Mouse (Mus musculus): ENCODE measurements around the gene St14. TPM values are rescaled to one million over a fixed set of nuclear protein-coding genes. Genes with fewer than 3 reads are reported as not detected.

The St14 gene
- total and polyA plus RNA-seq, 2 experiments from 2014 or later = 1.2 to 1.9 TPM

DNA sequence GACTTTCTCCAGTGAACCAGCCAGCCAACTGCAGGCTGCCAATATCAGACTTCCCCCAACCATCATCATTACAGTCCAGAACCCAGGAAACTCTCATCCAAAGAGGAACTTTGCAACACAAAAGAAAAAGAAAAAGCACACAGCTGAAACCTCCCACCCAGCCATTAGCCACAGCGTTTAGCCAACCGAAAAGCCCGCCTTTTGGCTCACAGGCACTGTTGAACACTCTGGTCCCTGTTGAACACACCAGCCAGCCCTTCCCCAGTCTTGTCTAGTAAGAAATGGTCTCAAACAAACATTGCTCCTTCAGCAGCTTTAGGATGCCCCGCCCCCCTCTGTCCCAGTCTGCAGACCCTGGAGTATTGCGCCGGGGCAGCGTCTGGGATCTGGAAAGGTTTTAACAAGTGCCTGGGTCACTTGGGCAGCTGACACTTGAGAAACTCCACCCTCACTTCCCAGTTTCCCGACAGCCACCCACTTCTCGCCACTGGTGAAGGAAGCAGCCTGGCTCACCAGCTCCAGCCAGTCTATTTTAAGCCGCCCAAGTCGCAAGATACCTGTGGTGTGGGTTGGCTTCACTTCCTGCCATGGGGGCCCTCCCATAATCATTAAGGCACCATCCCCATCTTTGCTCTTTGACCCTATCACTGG is 11.6 kb downstream of the St14 start:
- H3K36me3 ChIP-seq (ENCODE audit: insufficient read depth, low read length) = no peaks in the 10 kb centered on the region
- no peaks in the 10 kb centered on the region for H3K27me3 ChIP-seq (ENCODE audit: insufficient read depth, low read length)
- no peak overlapping the region for H3K27ac ChIP-seq (ENCODE audit: low read depth, low read length)
- no peak overlapping the region for H3K4me2 ChIP-seq (ENCODE audit: low read depth, low read length, poor library complexity, severe bottlenecking)
- H3K4me1 ChIP-seq (ENCODE audit: insufficient read depth, low read length) = no peaks in the 10 kb centered on the region
- H3K4me3 ChIP-seq (ENCODE audit: low read depth, low read length) = no peak overlapping the region
- no peak overlapping the region for H3K9ac ChIP-seq (replicated peaks; ENCODE audit: low read length, poor library complexity, severe bottlenecking)
- WGBS = 78% methylated on average over 11 of the region's 11 CpGs
- no peaks in the 10 kb centered on the region for H3K9me3 ChIP-seq (ENCODE audit: low read length)
- no peak for TF ChIP-seq CTCF (IDR thresholded peaks at IDR 0.05)
- no peak for DNase-seq (ENCODE audit: low spot score)
- ATAC-seq (ENCODE audit: low FRiP score) = no peak

DNA sequence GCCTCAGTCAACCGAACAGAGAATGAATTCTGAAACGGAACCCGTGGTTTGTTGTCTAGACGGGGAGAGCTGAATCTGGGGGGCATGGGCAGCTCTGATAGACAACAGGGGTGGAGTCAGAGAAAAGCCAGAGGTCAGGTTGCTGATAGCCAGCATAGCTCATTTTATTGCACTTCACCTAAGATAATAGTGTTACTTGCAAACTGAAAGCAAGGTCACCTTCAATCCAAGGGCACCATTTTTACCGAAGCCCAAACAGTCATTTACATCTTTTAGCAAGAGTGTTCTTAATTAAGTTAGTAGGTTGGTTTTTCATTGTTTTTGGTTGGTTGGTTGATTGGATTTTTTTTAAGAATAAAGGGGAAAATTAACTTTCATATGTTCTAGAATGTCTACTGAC is 12.2 kb downstream of the St14 start:
- H3K9ac ChIP-seq (replicated peaks; ENCODE audit: low read length, poor library complexity, severe bottlenecking) = no peak overlapping the region
- no peaks in the 10 kb centered on the region for H3K9me3 ChIP-seq (ENCODE audit: low read length)
- H3K27me3 ChIP-seq (ENCODE audit: insufficient read depth, low read length) = no peaks in the 10 kb centered on the region
- no peak overlapping the region for H3K27ac ChIP-seq (ENCODE audit: low read depth, low read length)
- no peak overlapping the region for H3K4me2 ChIP-seq (ENCODE audit: low read depth, low read length, poor library complexity, severe bottlenecking)
- ATAC-seq (ENCODE audit: low FRiP score) = no peak
- H3K4me3 ChIP-seq (ENCODE audit: low read depth, low read length) = no peak overlapping the region
- DNase-seq (ENCODE audit: low spot score) = no peak
- 78% methylated on average over 5 of the region's 5 CpGs for WGBS
- no peaks in the 10 kb centered on the region for H3K36me3 ChIP-seq (ENCODE audit: insufficient read depth, low read length)
- TF ChIP-seq CTCF (IDR thresholded peaks at IDR 0.05) = no peak
- H3K4me1 ChIP-seq (ENCODE audit: insufficient read depth, low read length) = no peaks in the 10 kb centered on the region

DNA sequence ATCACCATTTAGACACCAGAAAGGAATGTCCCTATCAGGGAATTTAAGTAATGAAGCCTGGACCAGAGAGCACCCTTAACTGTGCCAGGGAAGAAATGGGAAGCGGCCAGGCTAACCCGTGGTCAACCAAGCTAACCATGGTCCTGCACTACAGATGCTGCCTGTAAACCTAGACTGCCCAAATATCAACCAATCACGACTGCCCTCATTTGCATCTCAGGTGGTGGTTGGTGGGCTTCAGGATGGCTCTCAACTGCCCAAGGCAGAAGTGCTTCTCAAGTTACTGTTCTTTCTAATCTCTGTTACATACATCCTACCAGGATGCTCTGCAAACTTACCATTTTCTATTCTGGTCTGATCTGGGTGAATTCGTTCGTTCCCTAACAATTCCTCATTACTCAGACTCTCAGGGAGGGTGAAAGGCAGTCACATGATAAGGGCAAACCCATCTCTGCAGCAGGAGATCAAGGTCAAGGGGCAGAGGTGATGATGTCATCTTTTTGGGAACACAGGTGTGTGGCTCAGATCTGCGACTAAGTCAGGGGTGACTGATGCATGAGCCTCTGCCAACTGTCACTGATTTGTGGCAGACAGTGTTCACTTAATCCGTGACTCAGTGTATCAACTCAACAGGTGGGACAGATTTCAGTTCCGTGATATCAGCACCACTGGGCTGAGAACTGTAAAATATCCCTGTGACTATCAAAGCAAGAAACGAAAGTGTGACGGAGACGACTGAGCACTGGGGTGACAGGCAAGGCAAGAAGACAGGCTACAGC is 12.9 kb downstream of the St14 start:
- H3K27me3 ChIP-seq (ENCODE audit: insufficient read depth, low read length) = no peaks in the 10 kb centered on the region
- 47% methylated on average over 11 of the region's 11 CpGs for WGBS
- H3K27ac ChIP-seq (ENCODE audit: low read depth, low read length) = no peak overlapping the region
- H3K36me3 ChIP-seq (ENCODE audit: insufficient read depth, low read length) = no peaks in the 10 kb centered on the region
- H3K9ac ChIP-seq (replicated peaks; ENCODE audit: low read length, poor library complexity, severe bottlenecking) = no peak overlapping the region
- ATAC-seq (ENCODE audit: low FRiP score) (no peak), DNase-seq (ENCODE audit: low spot score) (no peak)
- no peaks in the 10 kb centered on the region for H3K9me3 ChIP-seq (ENCODE audit: low read length)
- no peaks in the 10 kb centered on the region for H3K4me1 ChIP-seq (ENCODE audit: insufficient read depth, low read length)
- no peak overlapping the region for H3K4me3 ChIP-seq (ENCODE audit: low read depth, low read length)
- TF ChIP-seq CTCF (IDR thresholded peaks at IDR 0.05) = no peak
- H3K4me2 ChIP-seq (ENCODE audit: low read depth, low read length, poor library complexity, severe bottlenecking) = no peak overlapping the region

DNA sequence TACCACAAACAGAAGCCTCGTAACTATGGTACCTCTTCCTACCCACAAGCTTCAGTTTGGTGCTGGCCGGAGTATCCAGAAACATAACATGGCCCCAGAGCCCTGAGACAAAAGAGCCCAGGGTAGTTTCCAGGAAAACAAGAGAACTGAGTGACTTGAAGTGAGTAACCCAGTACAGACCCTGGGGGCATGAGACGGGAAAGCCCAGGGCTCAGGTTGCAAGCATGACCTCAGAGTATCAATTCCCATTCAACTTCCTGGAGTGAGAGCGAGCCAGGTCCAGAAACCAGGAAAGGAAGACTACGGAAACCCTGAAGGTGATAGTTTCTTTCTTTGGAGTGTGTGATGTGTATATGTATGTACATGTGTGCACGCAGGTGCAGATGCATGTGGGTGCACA is 14.2 kb downstream of the St14 start:
- DNase-seq (ENCODE audit: low spot score) (no peak), ATAC-seq (ENCODE audit: low FRiP score) (no peak)
- Histone ChIP-seq H3K4me1 (ENCODE audit: insufficient read depth, low read length) (no peaks in the 10 kb centered on the region), H3K27ac (ENCODE audit: low read depth, low read length) (no peak overlapping the region), H3K9me3 (ENCODE audit: low read length) (no peaks in the 10 kb centered on the region), H3K27me3 (ENCODE audit: insufficient read depth, low read length) (no peaks in the 10 kb centered on the region), H3K4me2 (ENCODE audit: low read depth, low read length, poor library complexity, severe bottlenecking) (no peak overlapping the region), H3K36me3 (ENCODE audit: insufficient read depth, low read length) (no peaks in the 10 kb centered on the region), H3K9ac (replicated peaks; ENCODE audit: low read length, poor library complexity, severe bottlenecking) (no peak overlapping the region), H3K4me3 (ENCODE audit: low read depth, low read length) (no peak overlapping the region)
- no peak for TF ChIP-seq CTCF (IDR thresholded peaks at IDR 0.05)
- WGBS = 91% methylated on average over 6 of the region's 6 CpGs

DNA sequence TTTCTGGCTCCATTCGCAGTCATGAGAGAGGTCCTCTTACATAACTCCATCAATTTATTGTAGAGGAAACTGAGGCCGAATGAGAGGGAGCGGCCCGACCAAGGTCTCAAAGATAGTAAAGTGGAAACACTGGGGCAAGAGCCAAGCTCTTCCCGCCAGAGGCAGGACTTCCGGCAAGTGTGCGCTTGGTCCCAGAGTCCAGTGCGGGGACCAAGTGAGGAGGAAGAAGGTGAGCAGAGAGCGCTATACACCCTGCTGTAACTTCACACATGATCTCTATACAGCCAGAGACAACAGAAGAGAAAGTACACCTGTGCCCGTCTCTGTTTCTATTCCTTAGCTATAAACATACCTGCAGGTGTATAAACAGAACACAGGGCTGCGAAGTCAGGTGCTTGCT is 14.6 kb downstream of the St14 start:
- WGBS = 92% methylated on average over 11 of the region's 11 CpGs
- H3K27ac ChIP-seq (ENCODE audit: low read depth, low read length) = no peak overlapping the region
- no peaks in the 10 kb centered on the region for H3K4me1 ChIP-seq (ENCODE audit: insufficient read depth, low read length)
- H3K36me3 ChIP-seq (ENCODE audit: insufficient read depth, low read length) = no peaks in the 10 kb centered on the region
- H3K4me3 ChIP-seq (ENCODE audit: low read depth, low read length) = no peak overlapping the region
- H3K4me2 ChIP-seq (ENCODE audit: low read depth, low read length, poor library complexity, severe bottlenecking) = no peak overlapping the region
- no peaks in the 10 kb centered on the region for H3K27me3 ChIP-seq (ENCODE audit: insufficient read depth, low read length)
- H3K9ac ChIP-seq (replicated peaks; ENCODE audit: low read length, poor library complexity, severe bottlenecking) = no peak overlapping the region
- no peaks in the 10 kb centered on the region for H3K9me3 ChIP-seq (ENCODE audit: low read length)
- no peak for ATAC-seq (ENCODE audit: low FRiP score)
- no peak for DNase-seq (ENCODE audit: low spot score)
- TF ChIP-seq CTCF (IDR thresholded peaks at IDR 0.05) = no peak

DNA sequence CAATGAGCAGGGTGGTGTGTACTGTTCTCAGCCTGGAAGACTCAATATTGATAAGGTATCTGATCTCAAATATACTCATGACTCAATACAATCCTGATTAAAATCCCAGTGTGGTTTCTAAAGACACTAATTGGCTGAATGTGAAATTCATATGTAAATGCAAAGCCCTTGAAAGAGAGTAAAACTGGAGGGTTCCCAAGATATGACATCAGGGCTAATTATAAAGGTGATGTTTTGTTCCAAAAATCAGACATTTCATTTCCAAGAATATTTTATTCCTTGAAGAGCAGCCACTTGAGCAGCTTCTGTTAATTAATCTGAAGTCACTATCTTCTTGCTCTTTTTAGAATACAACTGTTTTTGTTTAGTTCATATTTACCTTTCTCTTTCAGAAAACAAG is 16.1 kb downstream of the St14 start:
- Histone ChIP-seq H3K4me3 (ENCODE audit: low read depth, low read length) (no peak overlapping the region), H3K27me3 (ENCODE audit: insufficient read depth, low read length) (no peaks in the 10 kb centered on the region), H3K27ac (ENCODE audit: low read depth, low read length) (no peak overlapping the region), H3K4me2 (ENCODE audit: low read depth, low read length, poor library complexity, severe bottlenecking) (no peak overlapping the region), H3K4me1 (ENCODE audit: insufficient read depth, low read length) (no peaks in the 10 kb centered on the region), H3K36me3 (ENCODE audit: insufficient read depth, low read length) (no peaks in the 10 kb centered on the region), H3K9ac (replicated peaks; ENCODE audit: low read length, poor library complexity, severe bottlenecking) (no peak overlapping the region), H3K9me3 (ENCODE audit: low read length) (no peaks in the 10 kb centered on the region)
- TF ChIP-seq CTCF (IDR thresholded peaks at IDR 0.05) = no peak
- ATAC-seq (ENCODE audit: low FRiP score) = no peak
- no peak for DNase-seq (ENCODE audit: low spot score)
